Mouse (Mus musculus) kidney, adult 2 months (tissue): ENCODE measurements at regions not wholly inside any gene's neighbourhood (a gene's known extent, or its start where the extent isn't known, plus 50 kb on each side); places are given as distances from the start of the nearest gene placed in this dataset.
"Not testable (repeated sequence)": the region's sequence is repeated elsewhere in the genome, so short reads cannot be mapped to it uniquely, and the experiment has no call there.

Experiments
- CTCF ChIP-seq: fragments of 200-500 bp; conservative IDR thresholded peaks from 2 replicates; pipeline ENCODE4 v1.5.1; 2011; ENCODE audit warnings: low read depth, mild to moderate bottlenecking, control low read depth, low read length, moderate library complexity, mixed read lengths; ENCODE audit not compliant: insufficient read depth, insufficient read length
- POLR2A ChIP-seq: fragments of 200-500 bp; IDR thresholded peaks from one replicate; pipeline ENCODE4 v1.6.1; 2011; ENCODE audit warnings: low read depth, low read length, control low read depth

DNA sequence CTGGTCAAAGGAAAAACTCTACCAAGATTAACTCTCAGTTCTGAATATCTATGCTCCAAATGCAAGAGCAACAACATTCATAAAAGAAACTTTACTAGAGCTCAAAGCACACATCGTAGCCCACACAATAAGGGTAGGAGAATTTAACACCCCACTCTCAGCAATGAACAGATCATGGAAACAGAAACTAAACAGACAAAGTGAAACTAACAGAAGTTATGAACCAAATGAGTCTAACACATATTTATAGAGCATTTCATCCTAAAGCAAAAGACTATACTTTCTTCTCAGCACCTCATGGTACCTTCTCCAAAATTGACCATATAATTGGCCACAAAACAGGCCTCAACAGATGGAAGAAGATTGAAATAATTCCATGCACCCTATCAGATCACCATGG, 262.4 kb downstream of the Jrkl start:
- TF ChIP-seq CTCF, POLR2A: not testable (repeated sequence)
